Mouse (Mus musculus) bone marrow macrophage, adult 2 months (primary cell): ENCODE data around the gene Ccr4.

Source experiments
- CTCF ChIP-seq: IDR thresholded peaks from 2 replicates; pipeline ENCODE4 v1.5.1; 2012; ENCODE audit warnings: low read depth, mild to moderate bottlenecking, low read length, moderate library complexity
- POLR2A ChIP-seq: IDR thresholded peaks from 2 replicates; pipeline ENCODE4 v1.6.1; 2012; ENCODE audit warnings: mild to moderate bottlenecking, low read depth, low read length, borderline replicate concordance

GRCm38 (mm10) chr9:114525891-114526290 lies 21.2 kb upstream of the Ccr4 start:
- TF ChIP-seq POLR2A, result no peak
- no peak for TF ChIP-seq CTCF
